Mouse (Mus musculus): Measurements from ENCODE around the gene Map3k5. TPM values are rescaled to one million over a fixed set of nuclear protein-coding genes. Genes with fewer than 3 reads are reported as not detected.

The Map3k5 gene
- polyA plus RNA-seq, 1 experiment from 2014 or later = 2.5 TPM

GRCm38 (mm10) chr10:20066069-20066665, 131.9 kb downstream of the Map3k5 start:
- no peak for DNase-seq (ENCODE audit: low spot score)
- Histone ChIP-seq H3K27ac (replicated peaks; ENCODE audit: low read depth, low read length) (no peak overlapping the region), H3K4me1 (ENCODE audit: control insufficient read depth, insufficient read depth, low read length) (no peaks in the 10 kb centered on the region), H3K4me2 (ENCODE audit: low read depth, low read length) (no peak overlapping the region), H3K9ac (ENCODE audit: low read depth, low read length) (no peak overlapping the region), H3K27me3 (replicated peaks; ENCODE audit: control insufficient read depth, insufficient read depth, low read length) (no peaks in the 10 kb centered on the region), H3K9me3 (ENCODE audit: control insufficient read depth, low read length) (no peaks in the 10 kb centered on the region), H3K4me3 (ENCODE audit: low read depth, low read length) (no peak overlapping the region), H3K36me3 (ENCODE audit: control insufficient read depth, insufficient read depth, low read length) (no peaks in the 10 kb centered on the region)
- no peak for ATAC-seq (ENCODE audit: low read depth)
- 89% methylated on average over 1 of the region's 1 CpGs for WGBS

GRCm38 (mm10) chr10:20069771-20070460, 135.6 kb downstream of the Map3k5 start:
- Histone ChIP-seq H3K27ac (replicated peaks; ENCODE audit: low read depth, low read length) (no peak overlapping the region), H3K4me3 (ENCODE audit: low read depth, low read length) (no peak overlapping the region), H3K36me3 (ENCODE audit: control insufficient read depth, insufficient read depth, low read length) (no peaks in the 10 kb centered on the region), H3K4me1 (ENCODE audit: control insufficient read depth, insufficient read depth, low read length) (no peaks in the 10 kb centered on the region), H3K9me3 (ENCODE audit: control insufficient read depth, low read length) (no peaks in the 10 kb centered on the region), H3K4me2 (ENCODE audit: low read depth, low read length) (no peak overlapping the region), H3K9ac (ENCODE audit: low read depth, low read length) (no peak overlapping the region), H3K27me3 (replicated peaks; ENCODE audit: control insufficient read depth, insufficient read depth, low read length) (no peaks in the 10 kb centered on the region)
- no peak for ATAC-seq (ENCODE audit: low read depth)
- 90% methylated on average over 11 of the region's 11 CpGs for WGBS
- DNase-seq (ENCODE audit: low spot score) = no peak

GRCm38 (mm10) chr10:20070576-20071109, 136.4 kb downstream of the Map3k5 start:
- no peak overlapping the region for H3K27ac ChIP-seq (replicated peaks; ENCODE audit: low read depth, low read length)
- no peak for DNase-seq (ENCODE audit: low spot score)
- H3K4me1 ChIP-seq (ENCODE audit: control insufficient read depth, insufficient read depth, low read length) = no peaks in the 10 kb centered on the region
- H3K9ac ChIP-seq (ENCODE audit: low read depth, low read length) = no peak overlapping the region
- no peak for ATAC-seq (ENCODE audit: low read depth)
- H3K27me3 ChIP-seq (replicated peaks; ENCODE audit: control insufficient read depth, insufficient read depth, low read length) = no peaks in the 10 kb centered on the region
- WGBS = 77% methylated on average over 14 of the region's 14 CpGs
- H3K9me3 ChIP-seq (ENCODE audit: control insufficient read depth, low read length) = no peaks in the 10 kb centered on the region
- H3K36me3 ChIP-seq (ENCODE audit: control insufficient read depth, insufficient read depth, low read length) = no peaks in the 10 kb centered on the region
- H3K4me2 ChIP-seq (ENCODE audit: low read depth, low read length) = no peak overlapping the region
- H3K4me3 ChIP-seq (ENCODE audit: low read depth, low read length) = no peak overlapping the region

GRCm38 (mm10) chr10:20071716-20072115, 137.4 kb downstream of the Map3k5 start:
- no peak for ATAC-seq (ENCODE audit: low read depth)
- Histone ChIP-seq H3K4me3 (ENCODE audit: low read depth, low read length) (no peak overlapping the region), H3K4me2 (ENCODE audit: low read depth, low read length) (no peak overlapping the region), H3K9ac (ENCODE audit: low read depth, low read length) (no peak overlapping the region), H3K36me3 (ENCODE audit: control insufficient read depth, insufficient read depth, low read length) (no peaks in the 10 kb centered on the region), H3K4me1 (ENCODE audit: control insufficient read depth, insufficient read depth, low read length) (no peaks in the 10 kb centered on the region), H3K27me3 (replicated peaks; ENCODE audit: control insufficient read depth, insufficient read depth, low read length) (no peaks in the 10 kb centered on the region), H3K9me3 (ENCODE audit: control insufficient read depth, low read length) (no peaks in the 10 kb centered on the region), H3K27ac (replicated peaks; ENCODE audit: low read depth, low read length) (no peak overlapping the region)
- DNase-seq (ENCODE audit: low spot score) = no peak
- WGBS = 88% methylated on average over 6 of the region's 6 CpGs

- Histone ChIP-seq H3K27ac (replicated peaks; ENCODE audit: low read depth, low read length) (no peak overlapping the region), H3K4me1 (ENCODE audit: control insufficient read depth, insufficient read depth, low read length) (no peaks in the 10 kb centered on the region), H3K4me3 (ENCODE audit: low read depth, low read length) (no peak overlapping the region), H3K9me3 (ENCODE audit: control insufficient read depth, low read length) (no peaks in the 10 kb centered on the region), H3K36me3 (ENCODE audit: control insufficient read depth, insufficient read depth, low read length) (no peaks in the 10 kb centered on the region), H3K9ac (ENCODE audit: low read depth, low read length) (no peak overlapping the region), H3K4me2 (ENCODE audit: low read depth, low read length) (no peak overlapping the region), H3K27me3 (replicated peaks; ENCODE audit: control insufficient read depth, insufficient read depth, low read length) (no peaks in the 10 kb centered on the region)
- peak; percentile 66 for DNase-seq (ENCODE audit: low spot score)
- WGBS = 65% methylated on average over 7 of the region's 7 CpGs
- ATAC-seq (ENCODE audit: low read depth) = peak; percentile 82
These were observed 139.1 kb downstream of the Map3k5 start for GRCm38 (mm10) chr10:20073236-20073893.

GRCm38 (mm10) chr10:20076541-20077469, 142.5 kb downstream of the Map3k5 start:
- Histone ChIP-seq H3K27ac (replicated peaks; ENCODE audit: low read depth, low read length) (no peak overlapping the region), H3K9me3 (ENCODE audit: control insufficient read depth, low read length) (no peaks in the 10 kb centered on the region), H3K4me3 (ENCODE audit: low read depth, low read length) (no peak overlapping the region), H3K27me3 (replicated peaks; ENCODE audit: control insufficient read depth, insufficient read depth, low read length) (no peaks in the 10 kb centered on the region), H3K36me3 (ENCODE audit: control insufficient read depth, insufficient read depth, low read length) (no peaks in the 10 kb centered on the region), H3K4me1 (ENCODE audit: control insufficient read depth, insufficient read depth, low read length) (no peaks in the 10 kb centered on the region), H3K9ac (ENCODE audit: low read depth, low read length) (no peak overlapping the region), H3K4me2 (ENCODE audit: low read depth, low read length) (no peak overlapping the region)
- WGBS = 73% methylated on average over 13 of the region's 13 CpGs
- ATAC-seq (ENCODE audit: low read depth) (no peak), DNase-seq (ENCODE audit: low spot score) (no peak)

GRCm38 (mm10) chr10:20078350-20078749, 144.1 kb downstream of the Map3k5 start:
- no peak for ATAC-seq (ENCODE audit: low read depth)
- no peak overlapping the region for H3K27ac ChIP-seq (replicated peaks; ENCODE audit: low read depth, low read length)
- no peaks in the 10 kb centered on the region for H3K9me3 ChIP-seq (ENCODE audit: control insufficient read depth, low read length)
- H3K4me3 ChIP-seq (ENCODE audit: low read depth, low read length) = no peak overlapping the region
- H3K4me2 ChIP-seq (ENCODE audit: low read depth, low read length) = no peak overlapping the region
- no peaks in the 10 kb centered on the region for H3K36me3 ChIP-seq (ENCODE audit: control insufficient read depth, insufficient read depth, low read length)
- 92% methylated on average over 2 of the region's 2 CpGs for WGBS
- H3K27me3 ChIP-seq (replicated peaks; ENCODE audit: control insufficient read depth, insufficient read depth, low read length) = no peaks in the 10 kb centered on the region
- no peaks in the 10 kb centered on the region for H3K4me1 ChIP-seq (ENCODE audit: control insufficient read depth, insufficient read depth, low read length)
- DNase-seq (ENCODE audit: low spot score) = no peak
- no peak overlapping the region for H3K9ac ChIP-seq (ENCODE audit: low read depth, low read length)

GRCm38 (mm10) chr10:20087841-20088240, 153.6 kb downstream of the Map3k5 start:
- WGBS = 88% methylated on average over 2 of the region's 2 CpGs
- H3K36me3 ChIP-seq (ENCODE audit: control insufficient read depth, insufficient read depth, low read length) = no peaks in the 10 kb centered on the region

More at GRCm38 (mm10) chr10:20087841-20088240, 153.6 kb downstream of the Map3k5 start:
- Histone ChIP-seq H3K27ac (replicated peaks; ENCODE audit: low read depth, low read length) (no peak overlapping the region), H3K4me1 (ENCODE audit: control insufficient read depth, insufficient read depth, low read length) (no peaks in the 10 kb centered on the region), H3K27me3 (replicated peaks; ENCODE audit: control insufficient read depth, insufficient read depth, low read length) (no peaks in the 10 kb centered on the region), H3K9me3 (ENCODE audit: control insufficient read depth, low read length) (no peaks in the 10 kb centered on the region), H3K4me3 (ENCODE audit: low read depth, low read length) (no peak overlapping the region), H3K4me2 (ENCODE audit: low read depth, low read length) (no peak overlapping the region), H3K9ac (ENCODE audit: low read depth, low read length) (no peak overlapping the region)
- no peak for ATAC-seq (ENCODE audit: low read depth)
- DNase-seq (ENCODE audit: low spot score) = no peak
